Mouse (Mus musculus) hindbrain, embryonic 13.5 days (tissue): ENCODE measurements at regions not wholly inside any gene's neighbourhood (a gene's known extent, or its start where the extent isn't known, plus 50 kb on each side); places are given as distances from the start of the nearest gene placed in this dataset.

ENCODE experiments used
- ATAC-seq: fragments of 200-750 bp; cut with Nextera tagmentation; 2 replicates; pipeline ENCODE4 v1.8.0; 2017; ENCODE audit warnings: moderate TSS enrichment; ENCODE audit not compliant: low FRiP score
- H3K27ac ChIP-seq: fragments of 300-500 bp; sonication (generic); 2 replicates; pipeline ENCODE4 v1.5.1; 2015; ENCODE audit warnings: inconsistent platforms, mild to moderate bottlenecking, moderate library complexity
- H3K27me3 ChIP-seq: fragments of 300-500 bp; sonication (generic); 2 replicates; pipeline ENCODE4 v1.6.1; 2015; ENCODE audit warnings: mild to moderate bottlenecking, inconsistent platforms
- H3K36me3 ChIP-seq: fragments of 300-500 bp; sonication (generic); 2 replicates; pipeline ENCODE4 v1.6.1; 2015; ENCODE audit warnings: mild to moderate bottlenecking, inconsistent platforms
- H3K4me1 ChIP-seq: fragments of 300-500 bp; sonication (generic); replicated peaks from 2 replicates; pipeline ENCODE4 v1.6.1; 2015; ENCODE audit warnings: inconsistent platforms
- H3K4me2 ChIP-seq: fragments of 300-500 bp; sonication (generic); 2 replicates; pipeline ENCODE4 v1.6.1; 2015; ENCODE audit warnings: inconsistent platforms, mild to moderate bottlenecking, moderate library complexity
- H3K4me3 ChIP-seq: fragments of 300-500 bp; sonication (generic); 2 replicates; pipeline ENCODE4 v1.5.1; 2015; ENCODE audit warnings: mild to moderate bottlenecking, inconsistent platforms
- H3K9ac ChIP-seq: fragments of 300-500 bp; sonication (generic); 2 replicates; pipeline ENCODE4 v1.6.1; 2015; ENCODE audit warnings: mild to moderate bottlenecking, inconsistent platforms
- H3K9me3 ChIP-seq: fragments of 300-500 bp; sonication (generic); 2 replicates; pipeline ENCODE4 v1.6.1; 2016; ENCODE audit warnings: inconsistent platforms
- WGBS: fragments of 180-500 bp; shearing (Covaris S2); methylation state at CpG from one replicate; pipeline ENCODE4 v1.1.7; 2015; 5-methylcytosine and 5-hydroxymethylcytosine counted together

GRCm38 (mm10) chr15:63400011-63400410, 445.0 kb downstream of the Gsdmc2 start:
- 62% methylated on average over 1 of the region's 1 CpGs for WGBS
- ATAC-seq = no peak
- no peak overlapping the region for H3K9ac ChIP-seq

DNA sequence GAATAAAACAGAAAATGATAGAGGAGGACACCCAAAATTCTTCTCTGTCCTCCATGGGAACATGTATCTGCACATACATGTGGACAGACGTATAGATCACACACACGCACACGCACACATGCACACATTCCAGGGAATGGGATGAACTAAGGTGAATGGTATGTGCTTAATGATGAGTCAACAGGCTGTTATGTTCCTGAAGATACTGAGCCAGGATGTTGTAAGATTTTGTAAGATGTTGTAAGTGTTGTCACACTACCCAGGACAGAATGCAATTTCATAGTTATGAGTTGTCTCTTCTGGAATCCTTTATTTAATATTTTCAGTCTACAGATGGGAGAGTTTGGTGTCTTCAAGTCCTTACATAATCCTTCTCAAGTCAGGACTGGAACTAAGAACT, 447.5 kb downstream of the Gsdmc2 start:
- ATAC-seq = no peak
- H3K9me3 ChIP-seq = no peaks in the 10 kb centered on the region
- H3K27me3 ChIP-seq = no peaks in the 10 kb centered on the region
- H3K9ac ChIP-seq = no peak overlapping the region
- no peaks in the 10 kb centered on the region for H3K36me3 ChIP-seq
- H3K4me1 ChIP-seq = no peaks in the 10 kb centered on the region
- no peak overlapping the region for H3K27ac ChIP-seq
- WGBS = 95% methylated on average over 3 of the region's 3 CpGs
- H3K4me3 ChIP-seq = no peak overlapping the region
- no peak overlapping the region for H3K4me2 ChIP-seq

More at GRCm38 (mm10) chr15:63400011-63400410, 445.0 kb downstream of the Gsdmc2 start:
- H3K27ac ChIP-seq = no peak overlapping the region
- H3K4me3 ChIP-seq = no peak overlapping the region
- no peaks in the 10 kb centered on the region for H3K36me3 ChIP-seq
- no peaks in the 10 kb centered on the region for H3K4me1 ChIP-seq
- no peak overlapping the region for H3K4me2 ChIP-seq
- no peaks in the 10 kb centered on the region for H3K9me3 ChIP-seq
- H3K27me3 ChIP-seq = no peaks in the 10 kb centered on the region

DNA sequence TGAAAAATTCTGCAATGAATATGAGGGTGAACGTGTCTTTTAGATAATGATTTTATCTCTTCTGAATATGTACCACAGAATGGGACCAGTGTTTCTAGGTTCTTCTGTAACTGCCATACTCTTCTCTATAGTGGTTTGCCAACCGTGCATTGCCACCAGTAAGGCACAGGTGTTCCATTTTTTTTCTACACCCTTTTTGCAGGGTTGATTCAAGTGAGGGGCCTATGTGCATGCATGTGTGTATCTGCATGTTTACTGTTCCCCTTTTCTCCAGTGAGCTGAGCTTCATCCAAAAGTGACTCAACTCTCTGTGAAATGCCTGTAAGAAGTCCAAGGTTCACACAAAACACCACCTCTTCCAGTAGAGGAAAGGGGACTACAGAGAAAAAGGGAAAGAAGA, 467.7 kb downstream of the Gsdmc2 start:
- H3K27ac ChIP-seq = no peak overlapping the region
- H3K36me3 ChIP-seq = no peaks in the 10 kb centered on the region
- H3K9ac ChIP-seq = no peak overlapping the region
- H3K9me3 ChIP-seq = no peaks in the 10 kb centered on the region
- ATAC-seq = no peak
- no peaks in the 10 kb centered on the region for H3K27me3 ChIP-seq
- no peak overlapping the region for H3K4me3 ChIP-seq
- WGBS = 90% methylated on average over 2 of the region's 2 CpGs
- H3K4me1 ChIP-seq = no peaks in the 10 kb centered on the region
- no peak overlapping the region for H3K4me2 ChIP-seq

DNA sequence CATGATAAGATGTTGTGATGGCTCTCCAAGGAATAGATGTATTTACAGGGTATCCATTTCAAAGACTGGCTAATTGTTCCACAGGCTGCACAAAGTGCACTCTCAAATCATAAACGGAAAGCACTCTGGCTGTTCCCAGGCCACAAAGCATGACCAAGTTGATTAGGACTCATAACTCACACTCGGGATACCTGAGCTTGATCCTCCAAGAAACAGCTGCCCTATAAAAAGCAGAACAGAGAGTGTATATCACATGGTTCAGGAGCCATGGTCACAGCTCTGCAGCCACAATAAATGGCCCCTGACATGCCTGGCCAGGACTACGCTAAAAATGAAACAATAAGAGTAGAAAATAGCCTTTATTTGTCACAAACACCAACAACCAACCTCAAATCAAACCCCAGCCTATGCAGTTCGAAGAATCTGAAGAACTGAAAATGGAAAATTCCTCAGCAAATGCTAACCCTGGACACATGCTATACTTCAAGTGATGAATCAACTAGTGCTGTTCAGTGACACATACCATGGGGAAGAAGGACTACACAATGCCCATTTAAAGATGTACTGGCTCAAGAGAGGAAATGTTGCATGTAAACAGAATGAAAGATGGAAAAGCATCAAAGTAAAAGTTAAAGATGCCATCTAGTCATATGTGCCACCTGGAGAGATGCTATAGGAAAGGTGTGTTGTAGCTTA, 473.5 kb downstream of the Gsdmc2 start:
- WGBS = 86% methylated on average over 4 of the region's 4 CpGs
- Histone ChIP-seq H3K36me3 (no peaks in the 10 kb centered on the region), H3K4me2 (no peak overlapping the region), H3K9me3 (no peaks in the 10 kb centered on the region), H3K9ac (no peak overlapping the region), H3K4me3 (no peak overlapping the region), H3K27me3 (no peaks in the 10 kb centered on the region), H3K4me1 (no peaks in the 10 kb centered on the region), H3K27ac (no peak overlapping the region)
- no peak for ATAC-seq

- H3K4me2 ChIP-seq = no peak overlapping the region
- no peaks in the 10 kb centered on the region for H3K4me1 ChIP-seq
- ATAC-seq = no peak
- no peaks in the 10 kb centered on the region for H3K36me3 ChIP-seq
- H3K27ac ChIP-seq = no peak overlapping the region
- WGBS = 90% methylated on average over 1 of the region's 1 CpGs
- H3K9ac ChIP-seq = no peak overlapping the region
- no peaks in the 10 kb centered on the region for H3K27me3 ChIP-seq
- H3K4me3 ChIP-seq = no peak overlapping the region
- no peaks in the 10 kb centered on the region for H3K9me3 ChIP-seq
Observed at GRCm38 (mm10) chr15:63364473-63364872, 480.5 kb downstream of the Gsdmc2 start.

GRCm38 (mm10) chr15:63360402-63360801, 484.6 kb downstream of the Gsdmc2 start:
- no peaks in the 10 kb centered on the region for H3K27me3 ChIP-seq
- H3K36me3 ChIP-seq = no peaks in the 10 kb centered on the region
- no peaks in the 10 kb centered on the region for H3K9me3 ChIP-seq
- ATAC-seq = no peak
- WGBS = 77% methylated on average over 7 of the region's 7 CpGs
- no peak overlapping the region for H3K9ac ChIP-seq
- no peak overlapping the region for H3K4me3 ChIP-seq
- no peaks in the 10 kb centered on the region for H3K4me1 ChIP-seq
- H3K27ac ChIP-seq = no peak overlapping the region
- H3K4me2 ChIP-seq = no peak overlapping the region

DNA sequence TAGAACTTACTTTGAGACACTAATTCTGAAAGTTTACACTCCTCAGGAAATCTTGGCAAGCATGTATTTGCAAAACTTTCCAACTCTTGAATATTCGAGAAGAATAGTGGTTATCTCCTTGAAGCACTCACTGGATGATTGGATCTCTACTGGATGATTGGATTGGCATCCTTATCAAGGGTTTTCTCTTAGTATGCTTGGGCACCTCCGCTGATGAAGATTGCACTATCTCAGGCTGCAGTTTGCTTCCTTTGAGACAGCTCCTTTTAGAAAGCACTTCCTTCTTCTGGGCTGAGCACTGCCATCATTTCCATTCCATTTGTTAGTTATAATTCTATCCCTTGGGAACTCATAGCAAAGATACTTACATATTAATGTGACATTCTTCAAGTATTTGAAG, 503.2 kb downstream of the Gsdmc2 start:
- H3K36me3 ChIP-seq = no peaks in the 10 kb centered on the region
- H3K9ac ChIP-seq = no peak overlapping the region
- H3K4me2 ChIP-seq = no peak overlapping the region
- H3K27ac ChIP-seq = no peak overlapping the region
- 85% methylated on average over 2 of the region's 2 CpGs for WGBS
- H3K4me1 ChIP-seq = no peaks in the 10 kb centered on the region
- H3K4me3 ChIP-seq = no peak overlapping the region
- ATAC-seq = no peak
- no peaks in the 10 kb centered on the region for H3K9me3 ChIP-seq
- no peaks in the 10 kb centered on the region for H3K27me3 ChIP-seq

DNA sequence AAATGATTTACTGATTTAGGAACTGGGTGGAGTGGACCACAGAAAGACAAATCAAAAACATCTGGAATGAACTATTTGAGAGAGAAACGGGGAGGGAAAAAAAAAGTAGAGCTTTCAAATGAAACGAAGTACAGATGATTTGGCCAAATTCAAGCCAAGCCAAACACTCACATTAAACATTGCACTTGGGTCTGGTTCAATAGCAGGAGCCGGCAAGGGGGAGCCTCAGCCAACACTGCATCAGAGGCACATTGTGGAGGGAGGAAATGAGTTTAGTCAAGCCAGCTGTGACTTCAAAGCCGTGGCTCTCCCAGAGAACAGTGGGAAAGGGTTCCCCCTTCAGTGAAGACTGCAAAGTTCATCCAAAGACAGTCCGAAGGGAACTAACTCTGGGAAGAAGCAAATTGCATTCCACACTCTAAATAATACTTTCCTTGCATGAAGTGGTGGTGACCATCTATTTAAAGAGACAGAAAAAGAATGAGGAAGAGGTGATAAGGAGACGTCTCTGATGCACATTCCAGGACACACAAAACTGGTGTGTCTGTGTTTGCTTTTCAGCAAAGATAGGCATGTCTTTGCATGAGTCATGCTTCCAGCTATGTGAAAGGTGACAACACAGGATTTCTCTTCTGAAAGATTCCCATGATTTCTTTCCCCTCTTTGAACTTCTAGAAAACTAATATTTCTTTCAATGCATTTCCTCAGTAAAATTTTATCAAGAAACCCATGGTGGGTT, 504.5 kb downstream of the Gsdmc2 start:
- Histone ChIP-seq H3K4me3 (no peak overlapping the region), H3K9ac (no peak overlapping the region), H3K36me3 (no peaks in the 10 kb centered on the region), H3K27ac (no peak overlapping the region), H3K4me2 (no peak overlapping the region), H3K9me3 (no peaks in the 10 kb centered on the region), H3K27me3 (no peaks in the 10 kb centered on the region), H3K4me1 (no peaks in the 10 kb centered on the region)
- 51% methylated on average over 6 of the region's 6 CpGs for WGBS
- no peak for ATAC-seq

DNA sequence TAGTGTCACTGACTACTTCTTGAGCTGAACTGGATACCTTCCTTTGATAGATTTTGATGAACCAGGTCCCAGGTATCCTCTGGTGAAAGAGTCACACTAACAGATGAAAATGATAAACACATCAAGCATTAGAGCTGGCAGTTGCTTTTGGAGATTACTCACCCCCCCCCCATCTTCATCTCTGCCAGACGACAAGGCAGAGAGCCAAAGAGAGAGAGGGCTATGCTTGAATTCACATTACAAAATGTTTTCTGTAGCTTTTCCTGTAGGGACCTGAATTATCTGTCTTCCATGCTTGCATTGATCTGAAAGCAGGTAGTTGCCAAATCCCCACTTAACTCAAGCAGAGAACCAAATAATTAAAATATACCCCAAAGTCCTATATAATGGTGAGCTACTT, 525.3 kb downstream of the Gsdmc2 start:
- Histone ChIP-seq H3K4me3 (no peak overlapping the region), H3K4me1 (no peaks in the 10 kb centered on the region), H3K27me3 (no peaks in the 10 kb centered on the region), H3K9ac (no peak overlapping the region), H3K9me3 (no peaks in the 10 kb centered on the region), H3K4me2 (no peak overlapping the region), H3K27ac (no peak overlapping the region), H3K36me3 (no peaks in the 10 kb centered on the region)
- WGBS = 42% methylated on average over 1 of the region's 1 CpGs
- ATAC-seq = no peak

DNA sequence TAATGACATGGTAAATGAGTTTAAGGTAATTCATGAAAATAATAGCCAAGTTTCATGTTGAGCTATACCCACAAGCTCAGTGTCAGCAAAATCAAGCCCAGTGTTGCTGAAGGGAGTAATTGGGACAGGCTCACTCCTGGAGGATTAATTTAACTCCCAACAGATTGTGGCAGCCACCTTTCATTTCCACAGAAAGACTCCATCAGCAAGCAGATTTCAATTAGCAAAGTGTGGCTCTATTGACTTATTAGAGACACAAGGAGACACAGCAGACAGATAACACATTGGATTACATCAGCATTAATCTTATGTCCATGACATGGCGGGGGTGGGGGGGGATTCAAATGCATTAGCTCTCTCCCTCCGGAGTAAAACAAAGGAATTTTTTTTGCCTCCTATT, 534.6 kb downstream of the Gsdmc2 start:
- H3K9ac ChIP-seq = no peak overlapping the region
- H3K9me3 ChIP-seq = no peaks in the 10 kb centered on the region
- H3K4me3 ChIP-seq = no peak overlapping the region
- WGBS = 71% methylated on average over 2 of the region's 2 CpGs
- H3K27ac ChIP-seq = no peak overlapping the region
- H3K36me3 ChIP-seq = no peaks in the 10 kb centered on the region
- H3K4me1 ChIP-seq = no peaks in the 10 kb centered on the region
- no peak overlapping the region for H3K4me2 ChIP-seq
- no peaks in the 10 kb centered on the region for H3K27me3 ChIP-seq
- ATAC-seq = no peak

DNA sequence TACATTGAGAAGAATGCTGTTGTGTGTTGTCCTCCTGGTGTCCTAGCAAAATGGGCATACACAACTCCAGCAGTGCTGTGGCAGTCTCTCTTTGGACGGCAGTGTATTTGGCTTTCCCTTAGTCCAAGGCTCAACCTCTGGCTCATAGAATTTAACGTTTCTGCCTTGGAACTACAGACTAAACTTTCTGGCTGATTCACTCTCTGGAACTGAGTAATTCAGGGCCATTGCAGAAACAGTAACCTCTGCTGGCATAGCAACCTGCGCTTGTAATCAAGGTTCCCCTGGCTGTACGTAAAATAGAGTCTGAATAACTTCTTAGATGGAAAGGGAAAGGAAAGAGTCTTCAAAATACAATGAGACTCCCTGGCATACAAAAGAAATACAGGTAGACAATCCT, 545.7 kb downstream of the Gsdmc2 start:
- no peaks in the 10 kb centered on the region for H3K27me3 ChIP-seq
- H3K9me3 ChIP-seq = no peaks in the 10 kb centered on the region
- WGBS = 85% methylated on average over 4 of the region's 4 CpGs
- H3K27ac ChIP-seq = no peak overlapping the region
- H3K4me2 ChIP-seq = no peak overlapping the region
- no peaks in the 10 kb centered on the region for H3K4me1 ChIP-seq
- H3K4me3 ChIP-seq = no peak overlapping the region
- no peaks in the 10 kb centered on the region for H3K36me3 ChIP-seq
- no peak overlapping the region for H3K9ac ChIP-seq
- ATAC-seq = no peak

GRCm38 (mm10) chr15:63288534-63288933, 556.4 kb downstream of the Gsdmc2 start:
- no peak overlapping the region for H3K4me3 ChIP-seq
- no peaks in the 10 kb centered on the region for H3K9me3 ChIP-seq
- no peak overlapping the region for H3K27ac ChIP-seq
- no peak for ATAC-seq
- H3K9ac ChIP-seq = no peak overlapping the region
- no peaks in the 10 kb centered on the region for H3K27me3 ChIP-seq
- H3K4me2 ChIP-seq = no peak overlapping the region
- no peaks in the 10 kb centered on the region for H3K36me3 ChIP-seq
- no peaks in the 10 kb centered on the region for H3K4me1 ChIP-seq

- Histone ChIP-seq H3K9ac (no peak overlapping the region), H3K27me3 (no peaks in the 10 kb centered on the region), H3K36me3 (no peaks in the 10 kb centered on the region), H3K27ac (no peak overlapping the region), H3K4me3 (no peak overlapping the region), H3K4me1 (no peaks in the 10 kb centered on the region), H3K9me3 (no peaks in the 10 kb centered on the region), H3K4me2 (no peak overlapping the region)
- no peak for ATAC-seq
- 93% methylated on average over 1 of the region's 1 CpGs for WGBS
Observed at GRCm38 (mm10) chr15:63286026-63286425, 559.0 kb downstream of the Gsdmc2 start.
